Mouse (Mus musculus) lung, postnatal 0 days (tissue): ENCODE measurements around the gene Xirp2.

ENCODE experiments used
- CTCF ChIP-seq: IDR thresholded peaks from 2 replicates; pipeline ENCODE4 v1.5.1; 2016; ENCODE audit warnings: antibody characterized with exemption, mild to moderate bottlenecking
- EP300 ChIP-seq: IDR thresholded peaks from 2 replicates; pipeline ENCODE4 v1.6.1; 2016; ENCODE audit warnings: antibody characterized with exemption, mild to moderate bottlenecking, control low read depth

GRCm38 (mm10) chr2:67446772-67447171 lies 970 bp downstream of the Xirp2 start:
- no peak for TF ChIP-seq CTCF
- no peak for TF ChIP-seq EP300
